Mouse (Mus musculus) lung, adult 2 months (tissue): ENCODE results near the gene Syf2.

Experiments
- CTCF ChIP-seq: fragments of 200-500 bp; IDR thresholded peaks from 2 replicates; pipeline ENCODE4 v1.5.1; 2011; ENCODE audit warnings: mild to moderate bottlenecking, low read length, control low read depth; ENCODE audit not compliant: insufficient read depth
- POLR2A ChIP-seq: fragments of 200-500 bp; IDR thresholded peaks from 2 replicates; pipeline ENCODE4 v1.6.1; 2011; ENCODE audit warnings: low read depth, mild to moderate bottlenecking, control low read depth, low read length, borderline replicate concordance; ENCODE audit errors: extremely low read depth

- no peak for TF ChIP-seq POLR2A
- TF ChIP-seq CTCF = no peak
Measured at GRCm38 (mm10) chr4:134918381-134918780, 12.3 kb upstream of the Syf2 start.
